Mouse (Mus musculus) heart, adult 2 months (tissue): Measurements from ENCODE around the gene Mxd4. TPM values are rescaled to one million over a fixed set of nuclear protein-coding genes. Genes with fewer than 3 reads are reported as not detected.

Source experiments
- DNase-seq, 2 experiments: peaks; one replicate each; pipeline ENCODE4 v3.0.0; 2021
- H3K27ac ChIP-seq: fragments of 200-600 bp; 2 replicates; pipeline ENCODE4 v1.8.1; 2022
- H3K27me3 ChIP-seq: fragments of 200-500 bp; 2 replicates; pipeline ENCODE4 v1.6.1; 2012; ENCODE audit warnings: mild to moderate bottlenecking, low read length, inconsistent platforms, mixed read lengths; ENCODE audit not compliant: control insufficient read depth, insufficient read depth
- H3K36me3 ChIP-seq: fragments of 200-500 bp; 2 replicates; pipeline ENCODE4 v1.6.1; 2012; ENCODE audit warnings: low read length, inconsistent platforms; ENCODE audit not compliant: control insufficient read depth, insufficient read depth
- H3K4me1 ChIP-seq: fragments of 200-500 bp; 2 replicates; pipeline ENCODE4 v1.6.1; 2011; ENCODE audit warnings: low read length; ENCODE audit not compliant: control insufficient read depth, insufficient read depth
- H3K4me3 ChIP-seq: fragments of 200-600 bp; 2 replicates; pipeline ENCODE4 v1.8.1; 2022
- H3K79me2 ChIP-seq: fragments of 200-500 bp; replicated peaks from 2 replicates; pipeline ENCODE4 v1.6.1; 2012; ENCODE audit warnings: mild to moderate bottlenecking, inconsistent platforms, low read length, moderate library complexity, mixed read lengths; ENCODE audit not compliant: control insufficient read depth, insufficient read depth
- H3K9ac ChIP-seq: fragments of 200-500 bp; 2 replicates; pipeline ENCODE4 v1.6.1; 2012; ENCODE audit warnings: low read depth, mild to moderate bottlenecking, control low read depth, inconsistent platforms, low read length, mixed read lengths
- CTCF ChIP-seq: fragments of 200-600 bp; IDR thresholded peaks from 2 replicates; pipeline ENCODE4 v1.8.1; 2022; ENCODE audit warnings: antibody characterized with exemption, mild to moderate bottlenecking, moderate library complexity
- EP300 ChIP-seq: fragments of 200-500 bp; IDR thresholded peaks from 2 replicates; pipeline ENCODE4 v1.6.1; 2011; ENCODE audit warnings: low read depth, low read length, control low read depth; ENCODE audit not compliant: insufficient read depth
- POLR2A ChIP-seq: fragments of 200-500 bp; IDR thresholded peaks from 2 replicates; pipeline ENCODE4 v1.6.1; 2011; ENCODE audit warnings: mild to moderate bottlenecking, low read depth, low read length, control low read depth; ENCODE audit not compliant: insufficient read depth
- WGBS: fragments of 180-500 bp; shearing (Covaris S2); methylation state at CpG from one replicate; pipeline ENCODE4 v1.1.7; 2018; 5-methylcytosine and 5-hydroxymethylcytosine counted together
- intact Hi-C: fragments of 180-260 bp; cut with DNase I; formaldehyde crosslinking; loops from one replicate; pipeline ENCODE4 v1.15.1; 2025
- polyA plus RNA-seq: library from polyadenylated mRNA; depleted of rRNA; stranded (reverse); fragments of >200 nt; gene quantifications from 2 replicates; pipeline ENCODE4 v1.2.3, GENCODE M21; 2012; rRNA removed
- total RNA-seq, 2 experiments: library from RNA; stranded (reverse); gene quantifications; 2 replicates each; pipeline ENCODE4 v1.2.3; 2021

Gene Mxd4
- total and polyA plus RNA-seq, 3 experiments: 63.3 to 78.1 (median 71.4) TPM

GRCm38 (mm10) chr5:34124131-34124530 lies 63.4 kb downstream of the Mxd4 start:
- no peak for DNase-seq
- no peak for TF ChIP-seq CTCF
- no peak for TF ChIP-seq POLR2A
- TF ChIP-seq EP300: no peak
- WGBS: 5% methylated on average over 1 of the region's 1 CpGs
- no peaks in the 10 kb centered on the region for H3K79me2 ChIP-seq
- H3K27me3 ChIP-seq: no peaks in the 10 kb centered on the region
- intact Hi-C loops: no loop called here
- no peak overlapping the region for H3K27ac ChIP-seq
- no peak overlapping the region for H3K9ac ChIP-seq
- no peaks in the 10 kb centered on the region for H3K36me3 ChIP-seq
- H3K4me1 ChIP-seq: no peaks in the 10 kb centered on the region
- H3K4me3 ChIP-seq: no peak overlapping the region

Other genes with a start within 250 kb of the Mxd4 start
- gene Gm1673, start 204.3 kb downstream of the Mxd4 start, total RNA-seq: 1 to 10 TPM; 2.2 to 2.6 TPM
- gene Gm1673, start 204.3 kb downstream of the Mxd4 start, polyA plus RNA-seq: 3.7 and 7.6 TPM in 2 replicates
- 1 to 10 TPM; 1.1 TPM for gene Nat8l, start 191.7 kb downstream of the Mxd4 start, total RNA-seq
- gene Nat8l, start 191.7 kb downstream of the Mxd4 start, polyA plus RNA-seq: 3.1 and 5.7 TPM in 2 replicates
- gene Poln, start 18.3 kb downstream of the Mxd4 start, total RNA-seq: 1 to 10 TPM; 7.0 TPM
- 3.4 and 4.3 TPM in 2 replicates for gene Poln, start 18.3 kb downstream of the Mxd4 start, polyA plus RNA-seq
- gene Haus3, start 18.2 kb downstream of the Mxd4 start, total RNA-seq: 1 to 10 TPM; 3.2 to 4.8 TPM
- gene Haus3, start 18.2 kb downstream of the Mxd4 start, polyA plus RNA-seq: 0.92 and 1.8 TPM in 2 replicates
- under 1 TPM; 0.65 to 0.75 TPM for gene Zfyve28, start 100.7 kb upstream of the Mxd4 start, total RNA-seq
- 1.3 and 1.7 TPM in 2 replicates for gene Zfyve28, start 100.7 kb upstream of the Mxd4 start, polyA plus RNA-seq
- gene Cfap99, start 100.9 kb upstream of the Mxd4 start, total RNA-seq: not detected
- not detected in 2 replicates for gene Cfap99, start 100.9 kb upstream of the Mxd4 start, polyA plus RNA-seq
- 10 to 100 TPM; 30.9 to 31.5 TPM for gene Rnf4, start 148.6 kb upstream of the Mxd4 start, total RNA-seq
- gene Rnf4, start 148.6 kb upstream of the Mxd4 start, polyA plus RNA-seq: 27.2 and 44.3 TPM in 2 replicates
- gene Fam193a, start 182.2 kb upstream of the Mxd4 start, total RNA-seq: 10 to 100 TPM; 24.7 TPM
- gene Fam193a, start 182.2 kb upstream of the Mxd4 start, polyA plus RNA-seq: 23.6 and 31.3 TPM in 2 replicates